Mouse (Mus musculus) midbrain, embryonic 11.5 days (tissue): ENCODE measurements at regions not wholly inside any gene's neighbourhood (a gene's known extent, or its start where the extent isn't known, plus 50 kb on each side); places are given as distances from the start of the nearest gene placed in this dataset.

Experiments used
- ATAC-seq: fragments of 200-750 bp; cut with Nextera tagmentation; 2 replicates; pipeline ENCODE4 v1.8.0; 2017; ENCODE audit warnings: moderate TSS enrichment, moderate library complexity; ENCODE audit not compliant: low FRiP score
- DNase-seq: peaks from one replicate; pipeline ENCODE4 v3.0.0; 2015; ENCODE audit warnings: low spot score; ENCODE audit errors: missing footprints
- H3K27ac ChIP-seq: fragments of 300-500 bp; sonication (generic); 2 replicates; pipeline ENCODE4 v1.5.1; 2014; ENCODE audit warnings: low read depth, low read length
- H3K27me3 ChIP-seq: fragments of 300-500 bp; sonication (generic); 2 replicates; pipeline ENCODE4 v1.6.1; 2014; ENCODE audit warnings: mild to moderate bottlenecking, low read length, moderate library complexity, mixed read lengths; ENCODE audit not compliant: control insufficient read depth, insufficient read depth
- H3K36me3 ChIP-seq: fragments of 300-500 bp; sonication (generic); 2 replicates; pipeline ENCODE4 v1.6.1; 2014; ENCODE audit warnings: mild to moderate bottlenecking, low read length, moderate library complexity, mixed read lengths; ENCODE audit not compliant: control insufficient read depth, insufficient read depth
- H3K4me1 ChIP-seq: fragments of 300-500 bp; sonication (generic); 2 replicates; pipeline ENCODE4 v1.6.1; 2014; ENCODE audit warnings: low read length; ENCODE audit not compliant: control insufficient read depth, insufficient read depth
- H3K4me2 ChIP-seq: fragments of 300-500 bp; sonication (generic); 2 replicates; pipeline ENCODE4 v1.6.1; 2014; ENCODE audit warnings: mild to moderate bottlenecking, moderate library complexity
- H3K4me3 ChIP-seq: fragments of 300-500 bp; sonication (generic); 2 replicates; pipeline ENCODE4 v1.5.1; 2014; ENCODE audit warnings: low read depth, low read length
- H3K9ac ChIP-seq: fragments of 300-500 bp; sonication (generic); 2 replicates; pipeline ENCODE4 v1.6.1; 2014; ENCODE audit warnings: low read length
- H3K9me3 ChIP-seq: fragments of 300-500 bp; sonication (generic); 2 replicates; pipeline ENCODE4 v1.6.1; 2016; ENCODE audit warnings: low read length; ENCODE audit not compliant: control insufficient read depth
- WGBS: fragments of 180-500 bp; shearing (Covaris S2); extraction: QIAGEN DNeasy Blood & Tissue Kit; methylation state at CpG from one replicate; pipeline ENCODE4 v1.1.7; 2014; 5-methylcytosine and 5-hydroxymethylcytosine counted together

DNA sequence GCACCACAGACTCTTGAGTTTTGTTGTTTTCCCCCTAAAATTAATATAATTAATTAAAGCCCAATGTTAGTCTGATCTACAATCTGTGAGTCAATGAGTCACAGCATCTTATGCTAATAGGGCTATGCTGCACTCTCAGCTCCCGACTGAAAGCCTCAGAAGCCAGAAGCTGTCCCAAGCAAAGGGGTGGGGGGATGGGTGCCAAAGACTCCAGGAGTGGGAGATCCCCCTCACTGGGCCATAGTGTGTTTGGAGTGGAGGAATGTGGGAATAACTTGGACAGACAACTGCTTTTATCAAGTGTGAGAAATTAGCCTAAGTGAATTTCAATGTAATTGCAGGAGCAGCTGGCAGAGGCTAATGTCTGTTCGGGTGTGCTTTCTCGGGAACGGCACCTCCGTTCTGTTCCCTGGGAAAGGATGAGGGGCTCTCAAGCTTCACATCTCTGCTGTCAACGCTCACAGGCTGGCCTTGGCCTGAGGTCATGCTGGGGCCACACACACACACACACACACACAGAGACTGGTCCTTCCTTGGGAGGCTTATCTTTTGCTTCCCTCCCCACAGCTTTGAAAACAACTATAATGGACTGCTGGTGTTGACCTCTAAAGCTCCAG is 124.2 kb upstream of the 1700016C15Rik start:
- peak overlapping the region; percentile 45; the same call in 1 of the 2 replicates for H3K27ac ChIP-seq
- ATAC-seq, result peak; percentile 66

DNA sequence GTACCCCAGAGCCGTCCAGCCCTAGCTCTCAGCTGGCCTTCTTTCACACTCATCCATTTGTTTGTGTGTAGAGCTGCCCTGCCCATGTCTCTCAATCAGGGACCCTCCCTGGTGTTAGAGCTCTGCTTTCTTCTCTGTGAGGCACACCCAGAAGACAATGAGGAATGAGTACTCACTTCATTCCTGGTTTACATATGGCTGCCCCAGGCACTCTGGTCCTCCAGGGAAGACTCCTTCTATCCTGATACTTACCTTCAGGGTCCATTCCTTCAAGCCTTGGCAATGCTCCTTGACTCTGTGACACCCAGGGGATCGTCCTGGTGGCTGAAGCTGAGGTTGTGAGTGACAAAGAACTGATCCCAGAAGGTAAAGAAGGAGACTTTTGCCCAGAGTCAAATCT is 122.0 kb upstream of the 1700016C15Rik start:
- no peak overlapping the region for H3K27ac ChIP-seq

More for the DNA sequence above, 124.2 kb upstream of the 1700016C15Rik start:
- H3K4me1 ChIP-seq, result peaks cover 8% of the 10 kb centered on the region
- peak; percentile 87 for DNase-seq
- no peak overlapping the region for H3K4me3 ChIP-seq
- 0 out of 2 replicates have a peak overlapping the region, but pooled peaks have one; percentile 3 for H3K4me2 ChIP-seq
- no peak overlapping the region for H3K9ac ChIP-seq
- WGBS, result 30% methylated on average over 6 of the region's 6 CpGs
- no peaks in the 10 kb centered on the region for H3K9me3 ChIP-seq
- no peaks in the 10 kb centered on the region for H3K36me3 ChIP-seq
- no peaks in the 10 kb centered on the region for H3K27me3 ChIP-seq

DNA sequence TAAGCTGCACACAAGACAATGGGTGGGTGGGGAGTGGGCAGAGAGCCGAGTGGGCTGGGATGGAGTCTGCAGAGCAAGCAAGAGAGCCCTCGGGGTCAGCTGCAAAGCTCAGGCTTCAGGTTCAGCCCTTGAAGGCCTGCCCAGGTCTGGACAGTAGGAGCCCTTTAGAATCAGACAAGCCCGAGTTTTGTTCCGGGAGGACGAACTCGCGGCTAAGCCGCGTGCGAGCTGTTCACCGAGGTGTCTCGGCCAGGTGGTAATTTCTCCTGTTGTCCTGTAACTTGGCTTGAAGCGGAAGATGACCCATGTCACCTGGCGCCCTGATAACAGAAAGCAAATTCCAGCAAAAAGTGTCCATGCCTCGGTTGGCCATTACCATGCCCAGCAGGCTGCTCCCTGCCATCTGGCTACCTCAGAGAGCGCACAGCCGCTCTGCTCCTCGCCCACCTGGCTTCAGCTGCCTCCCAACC is 121.0 kb upstream of the 1700016C15Rik start:
- Histone ChIP-seq H3K27me3 (no peaks in the 10 kb centered on the region), H3K4me3 (no peak overlapping the region), H3K27ac (no peak overlapping the region), H3K4me1 (peaks cover 19% of the 10 kb centered on the region), H3K9me3 (no peaks in the 10 kb centered on the region), H3K9ac (no peak overlapping the region), H3K36me3 (no peaks in the 10 kb centered on the region), H3K4me2 (no peak overlapping the region)
- no peak for ATAC-seq
- no peak for DNase-seq
- WGBS, result 86% methylated on average over 18 of the region's 18 CpGs

More for the DNA sequence above, 122.0 kb upstream of the 1700016C15Rik start:
- Histone ChIP-seq H3K9ac (no peak overlapping the region), H3K9me3 (no peaks in the 10 kb centered on the region), H3K27me3 (no peaks in the 10 kb centered on the region), H3K4me1 (peaks cover 13% of the 10 kb centered on the region), H3K36me3 (no peaks in the 10 kb centered on the region), H3K4me2 (no peak overlapping the region), H3K4me3 (no peak overlapping the region)
- WGBS, result 82% methylated on average over 2 of the region's 2 CpGs
- ATAC-seq, result no peak
- no peak for DNase-seq

GRCm38 (mm10) chr1:177609226-177609625 is 120.4 kb upstream of the 1700016C15Rik start:
- Histone ChIP-seq H3K4me3 (no peak overlapping the region), H3K36me3 (no peaks in the 10 kb centered on the region), H3K27me3 (no peaks in the 10 kb centered on the region), H3K9ac (no peak overlapping the region), H3K27ac (no peak overlapping the region), H3K4me2 (no peak overlapping the region), H3K9me3 (no peaks in the 10 kb centered on the region), H3K4me1 (peaks cover 19% of the 10 kb centered on the region)
- WGBS, result 84% methylated on average over 2 of the region's 2 CpGs
- no peak for ATAC-seq
- DNase-seq, result no peak

GRCm38 (mm10) chr1:177609683-177610082 is 119.9 kb upstream of the 1700016C15Rik start:
- no peak for DNase-seq

DNA sequence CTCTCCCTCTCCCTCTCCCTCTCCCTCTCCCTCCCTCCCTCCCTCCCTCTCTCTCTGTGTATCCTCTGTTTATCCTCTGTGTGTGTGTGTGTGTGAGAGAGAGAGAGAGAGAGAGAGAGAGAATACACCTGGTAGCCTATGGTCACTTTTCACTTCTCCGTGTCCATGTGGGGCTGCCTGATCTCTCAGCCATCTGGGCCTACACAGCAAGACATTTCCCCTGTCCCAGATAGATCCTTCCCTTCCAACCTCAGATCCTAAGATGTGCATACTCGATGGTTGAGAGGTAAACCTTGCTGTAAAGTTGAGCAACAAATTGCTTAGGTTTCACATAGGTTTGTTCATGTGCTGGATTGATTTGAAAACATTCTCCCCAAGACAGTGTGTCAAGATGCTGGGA is 119.5 kb upstream of the 1700016C15Rik start:
- no peaks in the 10 kb centered on the region for H3K9me3 ChIP-seq
- peaks cover 19% of the 10 kb centered on the region for H3K4me1 ChIP-seq
- H3K4me3 ChIP-seq, result no peak overlapping the region
- ATAC-seq (no peak), DNase-seq (no peak)
- no peak overlapping the region for H3K4me2 ChIP-seq
- no peak overlapping the region for H3K27ac ChIP-seq
- no peaks in the 10 kb centered on the region; the same call in 1 of the 2 replicates for H3K27me3 ChIP-seq
- no peaks in the 10 kb centered on the region for H3K36me3 ChIP-seq
- WGBS, result 83% methylated on average over 2 of the region's 2 CpGs
- H3K9ac ChIP-seq, result no peak overlapping the region

More at GRCm38 (mm10) chr1:177609683-177610082, 119.9 kb upstream of the 1700016C15Rik start:
- H3K4me2 ChIP-seq, result no peak overlapping the region
- 76% methylated on average over 5 of the region's 5 CpGs for WGBS
- no peaks in the 10 kb centered on the region for H3K36me3 ChIP-seq
- ATAC-seq, result no peak
- no peaks in the 10 kb centered on the region; the same call in 1 of the 2 replicates for H3K27me3 ChIP-seq
- H3K9ac ChIP-seq, result no peak overlapping the region
- H3K27ac ChIP-seq, result no peak overlapping the region
- H3K9me3 ChIP-seq, result no peaks in the 10 kb centered on the region
- no peak overlapping the region for H3K4me3 ChIP-seq
- H3K4me1 ChIP-seq, result peaks cover 19% of the 10 kb centered on the region

DNA sequence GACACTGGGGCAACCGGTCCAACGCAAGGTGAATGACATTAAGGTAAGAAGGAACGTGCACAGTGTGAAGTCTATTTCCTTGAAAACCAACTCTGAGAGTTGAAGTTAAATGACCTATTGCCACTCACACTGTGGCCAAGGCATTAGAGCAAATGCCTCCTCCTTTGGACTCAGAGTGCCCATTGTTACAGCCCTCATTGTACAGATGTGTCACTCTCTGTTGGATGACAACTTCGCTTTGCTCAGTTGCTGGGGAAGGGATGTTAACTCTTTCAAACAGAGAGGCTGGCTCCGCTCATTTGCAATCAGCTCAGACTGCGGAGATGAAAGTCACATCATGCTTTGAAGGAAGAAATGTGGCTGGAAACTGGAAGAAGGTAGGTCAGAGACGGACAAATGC is 117.1 kb upstream of the 1700016C15Rik start:
- no peak for DNase-seq
- H3K36me3 ChIP-seq, result no peaks in the 10 kb centered on the region
- no peak overlapping the region for H3K9ac ChIP-seq
- H3K4me2 ChIP-seq, result no peak overlapping the region
- H3K4me3 ChIP-seq, result no peak overlapping the region
- peak; percentile 69 for ATAC-seq
- no peaks in the 10 kb centered on the region for H3K9me3 ChIP-seq
- H3K4me1 ChIP-seq, result peaks cover 13% of the 10 kb centered on the region
- H3K27ac ChIP-seq, result no peak overlapping the region
- no peaks in the 10 kb centered on the region; the same call in 1 of the 2 replicates for H3K27me3 ChIP-seq
- 28% methylated on average over 7 of the region's 7 CpGs for WGBS

DNA sequence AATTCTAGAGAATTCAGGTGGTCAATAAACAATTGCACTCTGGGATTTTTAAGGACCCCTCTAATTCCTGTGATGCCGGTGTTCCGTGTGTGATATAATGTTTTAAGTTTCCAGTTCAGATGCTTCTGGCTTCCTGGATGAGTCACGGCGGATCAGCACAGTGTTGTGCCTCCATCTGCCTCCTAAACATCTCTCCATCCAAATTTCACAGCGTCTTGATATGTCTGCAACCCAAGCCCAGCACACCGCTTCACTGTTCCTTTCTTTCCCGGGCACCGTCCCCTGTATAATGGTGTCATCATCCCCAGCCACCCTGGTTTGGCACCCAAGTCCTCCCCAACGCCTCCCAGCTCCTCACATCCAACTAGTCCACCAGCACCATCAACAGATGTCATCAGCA is 114.0 kb upstream of the 1700016C15Rik start:
- Histone ChIP-seq H3K36me3 (no peaks in the 10 kb centered on the region), H3K9ac (no peak overlapping the region), H3K27ac (no peak overlapping the region), H3K27me3 (no peaks in the 10 kb centered on the region; the same call in 1 of the 2 replicates), H3K9me3 (no peaks in the 10 kb centered on the region), H3K4me3 (no peak overlapping the region), H3K4me2 (no peak overlapping the region), H3K4me1 (peaks cover 11% of the 10 kb centered on the region)
- DNase-seq (no peak), ATAC-seq (no peak)
- WGBS, result 94% methylated on average over 9 of the region's 9 CpGs

DNA sequence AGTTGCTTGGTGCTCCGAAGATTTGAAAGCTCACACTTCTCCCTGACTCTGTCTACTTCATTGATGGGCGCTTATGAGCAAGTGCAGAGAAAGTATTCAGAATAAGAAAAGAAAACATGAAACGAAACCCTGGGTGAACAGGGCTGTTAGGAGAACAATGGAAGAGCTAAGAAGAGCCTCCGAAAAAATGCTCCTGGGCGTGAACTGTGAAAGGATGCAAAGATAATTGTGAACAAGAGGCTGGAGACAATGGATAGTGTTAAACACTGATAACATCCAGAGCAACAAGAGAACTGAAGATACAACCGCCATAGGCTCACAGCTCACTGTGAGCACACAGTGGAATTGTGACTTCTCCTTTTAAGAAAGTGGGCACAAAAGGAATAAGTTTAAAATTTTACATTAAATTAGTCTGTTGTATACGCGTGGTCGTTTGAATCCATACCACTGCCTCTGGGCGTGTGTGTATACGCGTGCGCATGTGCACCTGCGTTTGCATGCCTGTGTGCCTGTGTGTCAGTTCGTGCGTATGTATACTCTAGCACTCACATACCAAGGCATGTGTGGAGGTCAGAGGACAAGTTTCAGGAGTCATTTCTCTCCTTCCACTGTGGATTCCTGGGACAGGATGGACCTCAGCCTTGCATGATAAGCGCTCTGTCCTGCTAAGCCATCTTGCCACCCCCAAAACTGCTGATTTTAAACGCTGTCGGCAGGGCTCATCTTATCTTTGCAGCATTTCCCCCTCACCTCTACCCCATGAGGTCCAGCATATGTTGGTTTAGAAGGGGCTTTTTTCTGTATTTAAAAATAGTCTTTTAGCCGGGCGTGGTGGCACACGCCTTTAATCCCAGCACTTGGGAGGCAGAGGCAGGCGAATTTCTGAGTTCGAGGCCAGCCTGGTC is 113.0 kb upstream of the 1700016C15Rik start:
- Histone ChIP-seq H3K4me1 (peaks cover 11% of the 10 kb centered on the region), H3K9ac (no peak overlapping the region), H3K27ac (no peak overlapping the region), H3K27me3 (no peaks in the 10 kb centered on the region; the same call in 1 of the 2 replicates), H3K9me3 (no peaks in the 10 kb centered on the region), H3K4me3 (no peak overlapping the region), H3K36me3 (no peaks in the 10 kb centered on the region), H3K4me2 (no peak overlapping the region)
- DNase-seq, result no peak
- 83% methylated on average over 24 of the region's 24 CpGs for WGBS
- ATAC-seq, result no peak
